Mouse (Mus musculus) embryonic facial prominence, embryonic 15.5 days (tissue): Measurements from ENCODE around the gene Rrm1. TPM values are rescaled to one million over a fixed set of nuclear protein-coding genes. Genes with fewer than 3 reads are reported as not detected.

ENCODE experiments used
- ATAC-seq: fragments of 200-750 bp; cut with Nextera tagmentation; 2 replicates; pipeline ENCODE4 v1.8.0; 2017; ENCODE audit warnings: low read depth, moderate TSS enrichment; ENCODE audit not compliant: insufficient number of reproducible peaks, low FRiP score, low TSS enrichment
- H3K27ac ChIP-seq: fragments of 300-500 bp; sonication (generic); replicated peaks from 2 replicates; pipeline ENCODE4 v1.5.1; 2015; ENCODE audit warnings: mild to moderate bottlenecking, inconsistent platforms
- H3K27me3 ChIP-seq: fragments of 300-500 bp; sonication (generic); 2 replicates; pipeline ENCODE4 v1.6.1; 2015; ENCODE audit warnings: inconsistent platforms
- H3K36me3 ChIP-seq: fragments of 300-500 bp; sonication (generic); 2 replicates; pipeline ENCODE4 v1.6.1; 2015; ENCODE audit warnings: mild to moderate bottlenecking, inconsistent platforms
- H3K4me1 ChIP-seq: fragments of 300-500 bp; sonication (generic); 2 replicates; pipeline ENCODE4 v1.6.1; 2015; ENCODE audit warnings: inconsistent platforms
- H3K4me2 ChIP-seq: fragments of 300-500 bp; sonication (generic); replicated peaks from 2 replicates; pipeline ENCODE4 v1.6.1; 2015; ENCODE audit warnings: mild to moderate bottlenecking, inconsistent platforms
- H3K4me3 ChIP-seq: fragments of 300-500 bp; sonication (generic); replicated peaks from 2 replicates; pipeline ENCODE4 v1.5.1; 2015; ENCODE audit warnings: mild to moderate bottlenecking, inconsistent platforms
- H3K9ac ChIP-seq: fragments of 300-500 bp; sonication (generic); 2 replicates; pipeline ENCODE4 v1.6.1; 2015; ENCODE audit warnings: inconsistent platforms
- H3K9me3 ChIP-seq: fragments of 300-500 bp; sonication (generic); replicated peaks from 2 replicates; pipeline ENCODE4 v1.6.1; 2016; ENCODE audit warnings: inconsistent platforms
- WGBS: fragments of 180-500 bp; shearing (Covaris S2); methylation state at CpG from one replicate; pipeline ENCODE4 v1.1.7; 2015; 5-methylcytosine and 5-hydroxymethylcytosine counted together
- polyA plus RNA-seq: library from polyadenylated mRNA; unstranded; fragments of >200 nt; fragmentation: Nextera tagmentation; extraction: Ambion mirVana; gene quantifications from 2 replicates; pipeline ENCODE4 v1.2.1, GENCODE M21; 2015

Gene Rrm1
- polyA plus RNA-seq, 1 experiment from 2014 or later, result 119 TPM

DNA sequence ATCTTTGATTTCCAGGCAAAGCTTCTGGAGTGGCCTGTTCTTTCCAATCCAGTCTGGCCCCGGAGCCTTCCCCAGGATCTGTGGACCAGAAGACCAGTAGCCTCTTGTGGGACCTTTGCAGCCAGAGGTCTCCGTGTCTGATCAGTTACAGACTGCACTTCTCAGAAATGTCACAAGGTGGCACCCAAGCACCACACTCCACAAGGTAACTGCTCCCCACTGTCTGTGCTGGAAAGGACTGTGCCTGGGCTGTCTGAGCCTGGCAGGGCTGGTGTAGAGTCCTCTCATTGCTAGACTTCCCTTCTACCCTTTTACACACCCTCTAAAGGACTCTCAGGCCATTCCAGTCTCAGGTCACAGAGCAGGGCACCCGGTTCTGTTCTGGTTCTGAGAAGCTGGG lies 65.4 kb downstream of the Rrm1 start:
- H3K27ac ChIP-seq, result no peak overlapping the region
- H3K4me1 ChIP-seq, result no peaks in the 10 kb centered on the region
- no peak overlapping the region for H3K4me3 ChIP-seq
- 38% methylated on average over 3 of the region's 3 CpGs for whole genome bisulfite sequencing
- no peaks in the 10 kb centered on the region for H3K36me3 ChIP-seq
- no peak overlapping the region for H3K9ac ChIP-seq
- H3K4me2 ChIP-seq, result no peak overlapping the region
- H3K9me3 ChIP-seq, result no peaks in the 10 kb centered on the region
- H3K27me3 ChIP-seq, result no peaks in the 10 kb centered on the region
- ATAC-seq, result no peak

DNA sequence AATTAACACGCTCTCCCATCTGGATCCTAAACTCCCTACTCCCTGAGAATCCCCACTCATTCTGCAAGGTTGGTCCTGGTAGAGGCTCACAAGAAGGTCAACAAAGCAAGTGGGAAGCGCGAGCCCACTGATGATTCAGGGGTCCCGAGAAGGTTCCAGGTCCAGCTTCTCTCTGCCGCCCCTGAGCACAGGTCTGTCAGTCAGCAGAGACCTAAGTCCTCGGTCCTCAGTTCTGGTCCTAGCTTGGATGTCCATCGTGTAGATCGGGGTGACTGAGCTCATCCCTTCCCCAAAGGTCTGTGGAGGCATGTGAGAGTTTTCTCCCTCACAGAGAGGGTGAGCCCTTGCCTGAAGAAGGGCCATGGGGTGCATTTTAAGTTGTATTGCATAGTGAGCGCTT lies 66.6 kb downstream of the Rrm1 start:
- Histone ChIP-seq H3K36me3 (no peaks in the 10 kb centered on the region), H3K9ac (no peak overlapping the region)
- WGBS, result 85% methylated on average over 9 of the region's 9 CpGs

DNA sequence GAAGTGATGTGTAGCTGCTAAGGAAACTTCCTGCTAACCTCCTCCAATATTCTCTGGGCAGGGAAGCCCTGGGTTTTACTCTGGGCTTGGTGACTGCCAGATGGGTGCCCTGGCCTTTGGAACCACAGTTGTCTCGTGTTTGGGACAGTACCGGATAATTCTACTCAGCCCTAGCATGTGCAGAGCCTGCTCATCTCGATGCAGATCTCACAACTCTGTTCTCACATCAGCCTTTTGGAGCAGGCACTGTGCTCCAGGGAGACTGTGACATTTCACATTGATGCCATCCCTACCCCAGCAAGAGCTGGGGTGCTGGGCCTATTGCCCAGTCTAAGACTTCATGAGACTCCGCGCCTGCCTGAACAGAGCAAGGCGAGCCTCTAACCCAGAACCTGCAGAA lies 67.2 kb downstream of the Rrm1 start:
- no peak overlapping the region for H3K27ac ChIP-seq
- no peaks in the 10 kb centered on the region for H3K9me3 ChIP-seq
- 86% methylated on average over 6 of the region's 6 CpGs for WGBS
- peaks cover 4% of the 10 kb centered on the region for H3K27me3 ChIP-seq
- no peak for ATAC-seq
- no peak overlapping the region for H3K4me3 ChIP-seq
- H3K4me2 ChIP-seq, result no peak overlapping the region
- 0 out of 2 replicates have a peak, but pooled peaks cover 4% of the 10 kb centered on the region for H3K4me1 ChIP-seq
- H3K9ac ChIP-seq, result no peak overlapping the region
- no peaks in the 10 kb centered on the region for H3K36me3 ChIP-seq

More for the DNA sequence above, 66.6 kb downstream of the Rrm1 start:
- H3K4me1 ChIP-seq, result 0 out of 2 replicates have a peak, but pooled peaks cover 4% of the 10 kb centered on the region
- no peaks in the 10 kb centered on the region for H3K9me3 ChIP-seq
- ATAC-seq, result no peak
- H3K27ac ChIP-seq, result no peak overlapping the region
- no peak overlapping the region for H3K4me3 ChIP-seq
- no peak overlapping the region for H3K4me2 ChIP-seq
- peaks cover 4% of the 10 kb centered on the region; the same call in 1 of the 2 replicates for H3K27me3 ChIP-seq

DNA sequence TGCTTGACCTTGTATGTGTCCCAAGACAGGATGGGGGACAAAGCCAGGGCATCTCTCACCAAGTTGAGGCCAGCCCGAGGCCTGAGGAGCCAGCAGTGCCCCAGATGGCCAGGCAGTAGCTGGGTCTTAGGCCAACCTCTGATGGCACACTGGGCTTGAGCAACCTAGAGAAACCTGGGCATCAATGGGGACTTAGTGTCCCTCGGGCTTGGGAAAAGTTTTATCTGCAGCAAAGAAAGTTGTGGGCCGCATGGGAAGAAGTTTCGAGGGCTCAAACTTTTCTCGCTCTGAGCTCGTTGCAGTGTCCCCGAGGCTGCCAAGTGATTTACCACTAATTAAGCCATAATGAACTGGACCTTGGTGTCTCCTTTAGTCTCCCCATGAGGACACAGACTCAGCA lies 68.2 kb downstream of the Rrm1 start:
- Histone ChIP-seq H3K4me3 (no peak overlapping the region), H3K9ac (no peak overlapping the region), H3K4me2 (no peak overlapping the region), H3K9me3 (no peaks in the 10 kb centered on the region), H3K27me3 (peaks cover 12% of the 10 kb centered on the region), H3K27ac (no peak overlapping the region), H3K36me3 (no peaks in the 10 kb centered on the region), H3K4me1 (0 out of 2 replicates have a peak, but pooled peaks cover 4% of the 10 kb centered on the region)
- no peak for ATAC-seq
- WGBS, result 75% methylated on average over 7 of the region's 7 CpGs

DNA sequence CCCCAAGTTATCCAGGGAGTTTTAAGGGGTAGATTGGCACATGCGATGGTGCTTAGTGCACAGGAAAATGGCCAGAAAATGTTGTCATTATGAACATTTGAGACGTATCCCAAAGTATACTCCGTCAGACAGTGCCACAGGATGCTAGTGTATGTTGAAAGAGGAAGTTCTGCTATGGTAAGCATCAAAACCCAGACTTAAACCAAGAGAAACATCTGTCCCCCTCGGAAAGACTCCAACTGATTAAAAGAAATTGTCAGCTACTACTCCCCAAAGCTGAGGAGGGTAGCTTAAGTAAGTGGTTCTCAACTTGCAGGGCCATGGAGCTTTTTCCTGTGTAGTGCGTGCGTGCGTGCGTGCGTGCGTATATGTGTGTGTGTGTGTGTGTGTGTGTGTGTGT lies 70.4 kb downstream of the Rrm1 start:
- WGBS, result 85% methylated on average over 10 of the region's 10 CpGs
- Histone ChIP-seq H3K4me3 (no peak overlapping the region), H3K9ac (no peak overlapping the region), H3K4me2 (no peak overlapping the region), H3K4me1 (0 out of 2 replicates have a peak, but pooled peaks cover 13% of the 10 kb centered on the region), H3K36me3 (no peaks in the 10 kb centered on the region), H3K27me3 (peaks cover 12% of the 10 kb centered on the region), H3K9me3 (no peaks in the 10 kb centered on the region), H3K27ac (no peak overlapping the region)
- no peak for ATAC-seq

DNA sequence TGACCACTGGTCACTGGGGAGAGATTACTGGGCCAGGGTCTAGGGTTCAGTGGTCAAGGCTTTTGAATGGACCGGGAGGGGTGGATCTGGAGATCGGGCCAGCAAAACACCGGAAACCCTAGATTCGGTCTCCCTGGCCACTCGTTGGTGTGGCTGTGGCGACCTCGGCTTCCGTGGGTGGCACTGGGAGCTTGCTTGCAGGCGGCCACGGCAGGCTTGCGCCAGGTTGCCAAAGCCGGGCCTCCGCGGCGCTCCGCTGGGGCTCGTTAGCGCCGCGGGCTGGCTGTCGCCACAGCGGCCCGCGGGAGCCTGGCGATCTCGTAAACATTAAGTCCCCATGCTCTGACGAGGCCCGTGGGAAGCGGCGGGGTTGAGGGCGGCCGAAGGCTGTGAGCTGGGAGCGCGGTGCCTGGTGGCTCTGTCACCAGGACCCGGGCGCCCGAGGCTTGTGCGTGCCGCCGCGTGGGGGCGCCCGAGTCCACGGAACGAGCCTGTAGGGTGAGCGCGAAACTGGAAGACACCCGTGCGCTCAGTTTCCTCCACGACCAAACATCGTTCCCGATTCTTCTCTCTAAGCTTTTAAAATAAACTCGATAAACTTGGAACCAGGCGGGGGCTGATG lies 71.4 kb downstream of the Rrm1 start:
- peak; percentile 86 for ATAC-seq
- Histone ChIP-seq H3K9me3 (no peaks in the 10 kb centered on the region), H3K36me3 (no peaks in the 10 kb centered on the region), H3K9ac (peak overlapping the region; percentile 53), H3K4me2 (peak overlapping the region; percentile 96), H3K4me3 (peak overlapping the region; percentile 50), H3K27ac (no peak overlapping the region), H3K4me1 (peaks cover 13% of the 10 kb centered on the region; the same call in 1 of the 2 replicates), H3K27me3 (peaks cover 12% of the 10 kb centered on the region)
- 1% methylated on average over 54 of the region's 54 CpGs for WGBS

DNA sequence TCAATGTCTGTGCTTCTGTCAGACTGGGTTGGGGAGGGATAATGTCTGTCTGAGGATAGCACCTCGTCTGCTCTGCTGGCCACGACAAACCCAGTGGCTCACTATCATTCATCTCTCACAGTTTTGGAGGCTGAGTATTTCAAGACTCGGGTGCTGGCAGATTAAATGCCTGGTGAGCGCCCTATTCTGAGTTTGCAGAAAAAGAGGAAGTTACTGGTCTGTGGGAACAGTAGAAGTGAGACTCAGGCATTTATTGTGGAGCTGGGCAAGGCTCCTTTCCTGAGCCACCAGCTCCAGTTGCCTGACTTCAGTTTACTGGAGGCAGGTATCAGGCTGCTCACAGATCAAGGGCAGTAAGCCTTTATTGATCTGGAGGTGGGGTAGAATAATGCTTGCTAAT lies 72.6 kb downstream of the Rrm1 start:
- ATAC-seq, result no peak
- Histone ChIP-seq H3K4me1 (peaks cover 13% of the 10 kb centered on the region; the same call in 1 of the 2 replicates), H3K27me3 (peaks cover 12% of the 10 kb centered on the region), H3K36me3 (no peaks in the 10 kb centered on the region), H3K4me2 (no peak overlapping the region), H3K9me3 (no peaks in the 10 kb centered on the region), H3K4me3 (no peak overlapping the region), H3K9ac (no peak overlapping the region), H3K27ac (no peak overlapping the region)
- WGBS, result 75% methylated on average over 4 of the region's 4 CpGs

DNA sequence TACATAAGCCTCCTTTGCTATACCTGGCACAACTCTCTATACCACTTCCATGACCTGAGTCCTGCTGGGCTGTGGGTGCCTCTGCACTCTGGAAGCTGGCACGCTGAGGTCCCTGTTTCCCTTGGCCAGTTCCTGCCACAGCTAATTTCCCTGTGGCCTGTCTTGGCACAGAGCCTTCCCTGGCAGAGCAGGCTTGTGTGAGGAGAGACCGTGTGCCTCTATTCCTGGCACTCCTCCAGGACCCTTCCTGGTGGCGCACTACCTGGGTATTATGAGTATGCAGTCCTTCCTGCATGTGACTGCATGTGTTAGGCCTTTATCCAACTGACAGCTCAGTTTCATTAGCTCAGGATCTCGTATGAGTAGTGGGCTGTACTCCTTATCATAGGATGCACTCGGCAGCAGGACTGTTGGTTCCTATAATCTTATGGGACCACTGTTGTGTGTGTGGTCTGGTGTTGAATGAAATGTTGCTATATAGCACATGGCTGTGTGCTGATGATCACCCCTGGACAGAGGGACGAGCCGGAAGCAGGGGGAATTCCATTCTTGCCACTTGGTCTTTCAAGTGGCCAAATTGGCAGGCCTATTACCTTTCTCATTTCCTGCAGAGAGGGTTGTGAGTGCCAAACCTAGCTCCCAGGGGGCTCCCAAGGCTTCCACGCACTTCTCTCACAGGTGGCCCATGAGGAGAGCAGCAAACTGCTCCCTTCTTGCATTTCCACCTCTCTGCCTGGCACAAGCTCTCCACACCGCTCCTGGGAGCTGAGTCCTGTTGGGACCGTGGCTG lies 75.0 kb downstream of the Rrm1 start:
- Histone ChIP-seq H3K36me3 (no peaks in the 10 kb centered on the region), H3K27ac (no peak overlapping the region), H3K27me3 (peaks cover 12% of the 10 kb centered on the region), H3K9ac (no peak overlapping the region), H3K9me3 (no peaks in the 10 kb centered on the region), H3K4me1 (peaks cover 13% of the 10 kb centered on the region; the same call in 1 of the 2 replicates), H3K4me2 (no peak overlapping the region), H3K4me3 (no peak overlapping the region)
- 53% methylated on average over 10 of the region's 10 CpGs for WGBS
- ATAC-seq, result peak; percentile 31; the same call in 1 of the 2 replicates

DNA sequence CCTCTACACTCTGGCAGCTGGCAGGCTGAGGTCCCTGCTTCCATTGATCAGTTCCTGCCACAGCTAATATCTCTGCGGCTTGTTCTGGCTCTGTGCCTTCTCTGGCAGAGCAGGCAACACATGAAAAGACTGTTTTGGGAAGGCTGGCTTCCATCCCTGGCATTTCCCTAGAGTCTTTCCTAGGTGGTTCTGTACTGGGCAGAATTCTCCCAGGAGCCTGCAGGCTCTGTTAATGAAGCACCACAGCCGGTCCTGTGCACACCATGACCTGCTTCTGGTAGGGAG lies 75.5 kb downstream of the Rrm1 start:
- 63% methylated on average over 2 of the region's 2 CpGs for WGBS
- no peak for ATAC-seq
- H3K36me3 ChIP-seq, result no peaks in the 10 kb centered on the region
- H3K4me3 ChIP-seq, result no peak overlapping the region
- peaks cover 12% of the 10 kb centered on the region for H3K27me3 ChIP-seq
- peaks cover 13% of the 10 kb centered on the region; the same call in 1 of the 2 replicates for H3K4me1 ChIP-seq
- H3K27ac ChIP-seq, result no peak overlapping the region
- no peaks in the 10 kb centered on the region for H3K9me3 ChIP-seq
- no peak overlapping the region for H3K4me2 ChIP-seq
- no peak overlapping the region for H3K9ac ChIP-seq
